Mouse (Mus musculus): ENCODE results near the gene Sfxn3. TPM values are rescaled to one million over a fixed set of nuclear protein-coding genes. Genes with fewer than 3 reads are reported as not detected.
"Not testable (repeated sequence)": the region's sequence is repeated elsewhere in the genome, so short reads cannot be mapped to it uniquely, and the experiment has no call there.

Gene Sfxn3
- polyA plus RNA-seq, 1 experiment: 29.2 TPM

DNA sequence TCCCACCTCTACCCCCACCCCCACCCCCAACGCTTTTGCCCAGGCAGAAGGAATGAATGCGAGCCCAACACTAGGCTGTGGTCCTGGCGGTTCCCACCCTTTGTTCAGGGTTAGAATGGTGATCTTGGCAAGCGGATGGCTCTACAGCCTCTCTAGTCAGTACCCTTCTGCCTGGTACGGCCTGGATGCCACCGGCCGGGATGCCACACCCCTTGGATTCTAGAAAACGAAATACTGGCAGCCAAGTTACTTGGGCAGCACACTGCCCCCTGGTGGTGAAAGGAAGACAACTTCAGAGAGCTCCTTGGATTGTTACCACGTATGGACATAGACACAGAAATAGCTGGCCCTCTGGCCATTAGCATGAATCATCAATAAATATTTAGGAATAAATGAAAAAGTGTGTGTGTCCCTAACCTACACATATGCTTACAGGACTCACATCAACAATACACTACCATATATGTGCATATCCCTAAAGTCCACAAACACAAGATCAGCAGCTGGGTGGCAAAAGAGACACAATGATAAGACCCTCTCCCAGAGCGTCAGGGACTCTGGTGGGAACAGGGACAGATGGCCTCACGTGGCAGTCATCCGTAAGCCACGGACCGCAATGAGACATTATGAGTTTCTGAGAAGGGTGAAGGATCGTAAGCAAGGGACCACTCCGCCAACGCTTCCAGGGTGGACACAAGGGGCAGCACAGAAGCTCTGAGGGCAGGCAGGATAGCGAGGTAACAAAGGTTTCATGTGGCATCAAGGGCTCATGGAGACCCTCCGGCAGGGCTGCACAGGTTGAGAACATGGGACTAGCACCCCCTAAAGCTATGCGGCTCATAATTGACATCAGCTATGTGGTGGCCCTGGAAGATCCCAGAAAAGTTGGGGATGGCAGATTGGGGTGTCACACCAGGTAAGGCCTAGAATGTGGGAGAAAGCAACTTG lies 16.3 kb upstream of the Sfxn3 start:
- Histone ChIP-seq H3K27me3 (ENCODE audit: control insufficient read depth, insufficient read depth, insufficient read length) (no peaks in the 10 kb centered on the region), H3K4me3 (ENCODE audit: insufficient read depth, poor library complexity, severe bottlenecking) (no peak overlapping the region), H3K79me3 (ENCODE audit: low read depth) (no peaks in the 10 kb centered on the region), H3K79me2 (ENCODE audit: control insufficient read depth, insufficient read depth) (no peaks in the 10 kb centered on the region), H3ac (ENCODE audit: control insufficient read depth, insufficient read length, low read depth) (peak overlapping the region; percentile 52), H3K36me3 (ENCODE audit: control insufficient read depth, insufficient read depth) (peaks cover 4% of the 10 kb centered on the region)
- TF ChIP-seq CTCF (IDR thresholded peaks at IDR 0.05; ENCODE audit: control insufficient read depth, insufficient read depth, insufficient read length) (peak; percentile 43), CEBPB (IDR thresholded peaks at IDR 0.05; ENCODE audit: low read depth) (no peak)

DNA sequence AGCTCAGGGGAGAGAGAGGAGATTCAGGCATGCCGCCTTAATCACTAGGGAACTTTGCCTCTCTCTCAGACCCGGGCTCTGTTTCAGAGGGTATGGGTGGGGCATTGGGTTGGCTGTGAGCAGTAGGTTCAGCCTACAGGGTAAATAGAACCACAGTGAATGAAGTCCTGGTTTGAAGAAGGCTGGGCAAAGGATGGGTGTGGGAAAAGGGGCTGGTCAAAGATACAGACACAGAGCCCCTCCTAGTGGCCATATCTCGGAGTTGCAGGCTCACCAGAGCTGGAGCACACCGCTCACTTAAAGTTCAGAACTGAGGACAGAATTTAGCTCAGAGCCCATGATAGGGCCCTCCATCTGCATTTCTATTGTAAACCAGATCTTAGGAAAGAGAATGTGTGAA lies 15.5 kb upstream of the Sfxn3 start:
- Histone ChIP-seq H3ac (ENCODE audit: control insufficient read depth, insufficient read length, low read depth) (no peak overlapping the region), H3K79me2 (ENCODE audit: control insufficient read depth, insufficient read depth) (no peaks in the 10 kb centered on the region), H3K79me3 (ENCODE audit: low read depth) (no peaks in the 10 kb centered on the region), H3K4me3 (ENCODE audit: insufficient read depth, poor library complexity, severe bottlenecking) (no peak overlapping the region), H3K36me3 (ENCODE audit: control insufficient read depth, insufficient read depth) (peaks cover 4% of the 10 kb centered on the region), H3K27me3 (ENCODE audit: control insufficient read depth, insufficient read depth, insufficient read length) (no peaks in the 10 kb centered on the region)
- TF ChIP-seq CTCF (IDR thresholded peaks at IDR 0.05; ENCODE audit: control insufficient read depth, insufficient read depth, insufficient read length) (peak; percentile 30), MYOD1 (IDR thresholded peaks at IDR 0.05; ENCODE audit: control insufficient read depth, insufficient read length, low read depth) (no peak)

DNA sequence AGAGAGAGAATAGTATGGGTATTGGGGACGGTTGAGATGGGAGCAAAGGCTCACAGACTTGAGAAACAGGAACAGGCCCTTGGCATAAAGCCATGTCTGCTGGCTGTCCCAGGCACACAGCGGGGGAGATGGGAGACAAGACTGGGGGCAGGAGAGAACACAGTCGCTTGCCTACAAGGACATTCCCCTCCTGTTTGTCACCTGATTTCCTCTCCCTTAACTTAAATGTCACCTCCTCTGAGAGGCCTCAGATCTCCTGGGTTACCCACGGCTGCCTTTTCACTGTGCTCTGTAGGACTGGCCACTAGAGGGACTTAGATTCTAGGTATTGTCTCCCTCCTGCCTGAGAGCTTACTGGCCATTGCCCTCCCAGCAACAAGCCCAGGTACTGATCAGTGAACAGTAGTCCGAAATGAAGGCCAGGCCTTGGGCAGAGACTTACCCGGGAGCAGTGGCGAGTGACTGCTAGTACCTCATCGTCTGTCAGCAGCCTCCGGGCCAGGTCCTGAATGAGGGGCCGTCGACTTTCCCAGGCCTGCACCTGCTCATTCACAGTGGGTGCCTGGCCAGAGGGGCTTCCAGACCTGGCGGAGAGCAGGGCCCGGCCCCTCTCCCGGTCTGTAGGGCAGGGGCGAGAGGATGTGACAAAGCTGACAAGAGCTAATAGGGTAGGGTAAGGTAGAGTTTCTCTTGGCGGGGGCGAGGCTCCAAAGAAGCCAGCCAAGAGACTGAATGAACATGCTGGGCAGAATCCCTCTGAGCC lies 14.6 kb upstream of the Sfxn3 start:
- no peaks in the 10 kb centered on the region for H3K36me3 ChIP-seq (ENCODE audit: control insufficient read depth, insufficient read depth)
- H3K4me3 ChIP-seq (ENCODE audit: insufficient read depth, poor library complexity, severe bottlenecking): no peak overlapping the region
- H3K79me2 ChIP-seq (ENCODE audit: control insufficient read depth, insufficient read depth): no peaks in the 10 kb centered on the region
- no peaks in the 10 kb centered on the region for H3K79me3 ChIP-seq (ENCODE audit: low read depth)
- no peak for TF ChIP-seq MYOD1 (IDR thresholded peaks at IDR 0.05; ENCODE audit: control insufficient read depth, insufficient read length, low read depth)
- no peak for TF ChIP-seq CEBPB (IDR thresholded peaks at IDR 0.05; ENCODE audit: low read depth)
- no peak for TF ChIP-seq USF1 (IDR thresholded peaks at IDR 0.05; ENCODE audit: low read depth)
- no peak for TF ChIP-seq MYOG (IDR thresholded peaks at IDR 0.05; ENCODE audit: control insufficient read depth, extremely low read depth, insufficient read length)
- no peak for TF ChIP-seq MAX (IDR thresholded peaks at IDR 0.05)
- no peak for TF ChIP-seq CTCF (IDR thresholded peaks at IDR 0.05; ENCODE audit: control insufficient read depth, insufficient read depth, insufficient read length)
- no peak for TF ChIP-seq FOSL1 (IDR thresholded peaks at IDR 0.05; ENCODE audit: insufficient read depth, low read length, poor library complexity, severe bottlenecking)
- no peaks in the 10 kb centered on the region for H3K27me3 ChIP-seq (ENCODE audit: control insufficient read depth, insufficient read depth, insufficient read length)
- H3ac ChIP-seq (ENCODE audit: control insufficient read depth, insufficient read length, low read depth): no peak overlapping the region

DNA sequence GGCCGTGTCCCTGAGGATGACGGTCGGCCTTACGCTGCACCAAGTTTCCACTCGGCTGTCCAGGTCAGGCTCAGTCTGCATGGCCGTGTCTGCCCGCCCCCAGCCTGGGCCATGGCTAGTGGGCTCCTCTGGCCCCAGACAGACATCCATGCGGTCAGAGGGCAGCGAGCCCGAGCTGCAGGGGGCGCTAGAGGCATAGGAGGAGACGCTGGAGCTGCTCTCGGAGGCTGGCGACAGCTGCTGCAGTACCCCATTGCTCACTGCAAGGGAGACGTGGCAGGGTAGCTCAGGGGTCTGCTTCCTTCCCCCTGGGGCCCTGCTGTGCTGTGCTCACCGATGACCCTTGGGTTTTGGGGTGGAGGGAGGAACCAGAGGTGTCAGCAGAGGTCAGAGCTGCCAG lies 10.4 kb upstream of the Sfxn3 start:
- Histone ChIP-seq H3K79me3 (ENCODE audit: low read depth) (no peaks in the 10 kb centered on the region), H3K27me3 (ENCODE audit: control insufficient read depth, insufficient read depth, insufficient read length) (peaks cover 7% of the 10 kb centered on the region), H3K36me3 (ENCODE audit: control insufficient read depth, insufficient read depth) (no peaks in the 10 kb centered on the region), H3ac (ENCODE audit: control insufficient read depth, insufficient read length, low read depth) (no peak overlapping the region), H3K79me2 (ENCODE audit: control insufficient read depth, insufficient read depth) (no peaks in the 10 kb centered on the region), H3K4me3 (ENCODE audit: insufficient read depth, poor library complexity, severe bottlenecking) (no peak overlapping the region)
- TF ChIP-seq USF1 (IDR thresholded peaks at IDR 0.05; ENCODE audit: low read depth): no peak
- TF ChIP-seq CTCF (IDR thresholded peaks at IDR 0.05; ENCODE audit: control insufficient read depth, insufficient read depth, insufficient read length): peak; percentile 87
- TF ChIP-seq MAX (IDR thresholded peaks at IDR 0.05): no peak
- TF ChIP-seq MYOG (IDR thresholded peaks at IDR 0.05; ENCODE audit: control insufficient read depth, extremely low read depth, insufficient read length): no peak
- no peak for TF ChIP-seq FOSL1 (IDR thresholded peaks at IDR 0.05; ENCODE audit: insufficient read depth, low read length, poor library complexity, severe bottlenecking)
- no peak for TF ChIP-seq CEBPB (IDR thresholded peaks at IDR 0.05; ENCODE audit: low read depth)
- TF ChIP-seq MYOD1 (IDR thresholded peaks at IDR 0.05; ENCODE audit: control insufficient read depth, insufficient read length, low read depth): no peak

DNA sequence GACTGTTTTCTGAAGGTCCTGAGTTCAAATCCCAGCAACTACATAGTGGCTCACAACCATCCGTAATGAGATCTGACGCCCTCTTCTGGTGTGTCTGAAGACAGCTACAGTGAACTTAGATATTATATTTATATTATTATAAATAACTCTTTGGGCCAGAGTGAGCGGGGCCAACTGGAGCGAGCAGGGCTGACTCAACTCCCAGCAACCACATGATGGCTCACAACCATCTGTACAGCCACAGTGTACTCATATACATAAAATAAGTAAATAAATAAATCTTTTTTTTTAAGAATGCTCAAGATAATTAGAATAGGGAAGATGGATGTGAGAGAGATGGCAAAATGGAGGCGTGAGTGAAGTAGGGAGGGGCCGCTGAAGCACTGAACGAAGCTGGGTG lies 9.1 kb upstream of the Sfxn3 start:
- not testable (repeated sequence) for H3K27me3 ChIP-seq (ENCODE audit: control insufficient read depth, insufficient read depth, insufficient read length); H3K79me3 ChIP-seq (ENCODE audit: low read depth); H3K4me3 ChIP-seq (ENCODE audit: insufficient read depth, poor library complexity, severe bottlenecking); H3ac ChIP-seq (ENCODE audit: control insufficient read depth, insufficient read length, low read depth); H3K79me2 ChIP-seq (ENCODE audit: control insufficient read depth, insufficient read depth); H3K36me3 ChIP-seq (ENCODE audit: control insufficient read depth, insufficient read depth)

DNA sequence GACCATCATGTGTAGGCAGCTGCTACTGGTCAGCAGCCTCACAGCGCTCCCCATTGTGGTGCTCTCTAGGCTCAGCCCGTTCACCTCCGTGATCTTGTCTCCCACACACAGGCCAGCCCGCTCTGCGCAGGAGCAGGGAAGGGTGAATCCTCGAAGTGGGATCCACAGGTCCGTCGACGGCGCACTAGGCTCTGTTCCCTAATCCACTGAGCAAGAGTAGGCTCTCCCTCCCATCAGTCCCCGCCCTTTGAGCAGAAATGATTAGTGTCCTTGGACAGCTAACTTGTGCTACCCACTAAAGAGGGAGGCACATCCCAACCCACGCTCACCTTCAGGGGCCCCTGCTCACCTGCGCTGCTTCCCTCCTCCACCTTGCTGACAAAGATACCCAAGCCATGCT lies 7.1 kb upstream of the Sfxn3 start:
- Histone ChIP-seq H3K4me3 (ENCODE audit: insufficient read depth, poor library complexity, severe bottlenecking) (no peak overlapping the region), H3K27me3 (ENCODE audit: control insufficient read depth, insufficient read depth, insufficient read length) (peaks cover 7% of the 10 kb centered on the region)
- TF ChIP-seq CEBPB (IDR thresholded peaks at IDR 0.05; ENCODE audit: low read depth) (no peak), FOSL1 (IDR thresholded peaks at IDR 0.05; ENCODE audit: insufficient read depth, low read length, poor library complexity, severe bottlenecking) (no peak), MYOG (IDR thresholded peaks at IDR 0.05; ENCODE audit: control insufficient read depth, extremely low read depth, insufficient read length) (no peak), CTCF (IDR thresholded peaks at IDR 0.05; ENCODE audit: control insufficient read depth, insufficient read depth, insufficient read length) (no peak), MAX (IDR thresholded peaks at IDR 0.05) (no peak), MYOD1 (IDR thresholded peaks at IDR 0.05; ENCODE audit: control insufficient read depth, insufficient read length, low read depth) (no peak), USF1 (IDR thresholded peaks at IDR 0.05; ENCODE audit: low read depth) (no peak)

More for the DNA sequence above, 7.1 kb upstream of the Sfxn3 start:
- H3K79me3 ChIP-seq (ENCODE audit: low read depth): no peaks in the 10 kb centered on the region
- H3K36me3 ChIP-seq (ENCODE audit: control insufficient read depth, insufficient read depth): no peaks in the 10 kb centered on the region
- H3ac ChIP-seq (ENCODE audit: control insufficient read depth, insufficient read length, low read depth): no peak overlapping the region
- no peaks in the 10 kb centered on the region for H3K79me2 ChIP-seq (ENCODE audit: control insufficient read depth, insufficient read depth)
